Mouse (Mus musculus) central nervous system, embryonic 11.5 days (tissue): Measurements from ENCODE around the gene Atxn7l3b. TPM values are rescaled to one million over a fixed set of nuclear protein-coding genes. Genes with fewer than 3 reads are reported as not detected.

Experiments used
- polyA plus RNA-seq: library from polyadenylated mRNA; depleted of rRNA; stranded (reverse); fragments of >200 nt; gene quantifications from 2 replicates; pipeline ENCODE4 v1.2.3, GENCODE M21; 2012; rRNA removed

The Atxn7l3b gene
- 105 and 121 TPM in 2 replicates for polyA plus RNA-seq

DNA sequence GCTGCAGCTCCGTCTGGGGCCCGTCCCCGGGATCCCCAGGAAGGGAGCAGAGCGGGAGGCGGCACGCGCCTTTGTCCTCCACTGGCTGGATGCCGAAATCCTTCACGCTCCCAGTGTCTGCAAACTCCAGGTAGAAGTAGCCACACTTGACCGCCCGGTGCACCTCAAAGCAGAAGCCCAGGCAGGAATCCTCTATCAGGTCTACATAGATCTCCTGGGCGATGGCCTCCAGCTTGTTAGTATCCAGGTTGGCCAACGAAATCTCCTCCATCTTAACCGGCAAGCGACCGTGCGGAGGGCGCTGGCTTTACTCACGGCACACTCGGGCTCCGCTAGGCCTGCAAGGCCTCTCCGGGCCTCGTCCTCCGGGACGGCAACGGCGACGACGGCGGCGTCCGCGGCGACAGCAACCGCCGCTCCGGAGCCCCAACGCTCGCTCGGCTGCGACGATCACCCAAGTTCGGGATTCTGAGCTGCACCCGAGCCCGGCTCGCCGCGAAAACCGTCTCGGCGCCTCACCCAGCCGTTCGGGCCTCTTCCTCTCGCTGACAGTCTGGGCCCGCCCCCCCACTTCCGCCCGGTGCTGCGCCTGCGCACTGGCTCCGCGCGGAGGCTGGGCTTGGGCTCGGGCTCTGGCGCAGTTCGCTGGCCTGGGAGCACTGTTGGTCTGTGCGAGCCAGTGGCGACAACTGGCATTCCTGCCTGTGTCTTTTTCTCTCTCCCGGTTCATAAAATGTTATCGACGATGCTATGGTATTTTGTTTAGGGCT is at the start of gene Atxn7l3b:
TSS of gene Atxn7l3b (minus strand) at position 550 of the 770 bp plus-strand sequence.

